Mouse (Mus musculus): ENCODE data around the gene Eif2ak1. TPM values are rescaled to one million over a fixed set of nuclear protein-coding genes. Genes with fewer than 3 reads are reported as not detected.
A peak's percentile ranks its signal among the peaks of the same experiment; 100 is the strongest.

Eif2ak1 gene
- polyA plus RNA-seq, 1 experiment from 2014 or later, result 48.4 TPM

DNA sequence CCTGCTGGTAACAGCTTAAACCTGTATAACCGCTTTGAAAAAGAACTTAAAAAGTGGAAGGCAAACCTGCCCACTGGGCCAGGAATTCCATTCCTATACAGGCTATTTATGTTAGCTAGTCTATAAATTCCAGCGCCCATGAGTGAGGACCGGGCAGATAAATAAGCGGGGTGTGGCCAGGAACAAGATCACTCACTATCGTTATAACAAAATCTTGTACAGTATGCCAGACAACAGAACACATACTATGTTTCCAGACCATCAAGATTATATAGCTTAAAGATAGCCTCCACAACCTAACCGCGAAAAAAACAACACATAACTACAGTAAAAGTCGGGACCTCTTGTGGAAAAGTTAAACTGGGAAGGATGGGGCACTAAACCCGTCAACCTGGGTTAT, 91.3 kb downstream of the Eif2ak1 start:
- H3K36me3 ChIP-seq, result peaks cover 51% of the 10 kb centered on the region
- 3% methylated on average over 9 of the region's 9 CpGs for WGBS
- DNase-seq (ENCODE audit: low spot score), result no peak
- no peaks in the 10 kb centered on the region for H3K9me3 ChIP-seq
- H3K27ac ChIP-seq, result peak overlapping the region; percentile 83
- no peaks in the 10 kb centered on the region for H3K27me3 ChIP-seq (ENCODE audit: insufficient read depth, poor library complexity, severe bottlenecking)
- peaks cover 26% of the 10 kb centered on the region for H3K4me1 ChIP-seq (replicated peaks)
- H3K4me3 ChIP-seq, result peak overlapping the region; percentile 80

GRCm38 (mm10) chr5:143909417-143910400, 92.1 kb downstream of the Eif2ak1 start, which contains the start of the genes Aimp2 and Pms2:
Gene Aimp2 (minus strand): TSS chr5:143909847.
Gene Pms2 (plus strand): TSS chr5:143909964.
- DNase-seq (ENCODE audit: low spot score), result peak; percentile 97
- under 1% methylated on average over 70 of the region's 70 CpGs for WGBS
- Histone ChIP-seq H3K4me3 (peak within 1 kb of the TSS; percentile 80), H3K9me3 (no peaks in the 10 kb centered on the region), H3K36me3 (peaks cover 48% of the 10 kb centered on the region), H3K4me1 (replicated peaks) (peaks cover 26% of the 10 kb centered on the region), H3K27ac (peak within 1 kb of the TSS; percentile 83), H3K27me3 (ENCODE audit: insufficient read depth, poor library complexity, severe bottlenecking) (no peaks in the 10 kb centered on the region)

GRCm38 (mm10) chr5:143916221-143916620, 98.6 kb downstream of the Eif2ak1 start:
- DNase-seq (ENCODE audit: low spot score), result no peak
- no peaks in the 10 kb centered on the region for H3K9me3 ChIP-seq
- no peak overlapping the region for H3K27ac ChIP-seq
- H3K27me3 ChIP-seq (ENCODE audit: insufficient read depth, poor library complexity, severe bottlenecking), result no peaks in the 10 kb centered on the region
- no peaks in the 10 kb centered on the region for H3K4me1 ChIP-seq (replicated peaks)
- H3K36me3 ChIP-seq, result peaks cover 79% of the 10 kb centered on the region
- WGBS, result 92% methylated on average over 9 of the region's 9 CpGs
- H3K4me3 ChIP-seq, result no peak overlapping the region

GRCm38 (mm10) chr5:143917418-143917817, 99.8 kb downstream of the Eif2ak1 start:
- H3K36me3 ChIP-seq, result peaks cover 91% of the 10 kb centered on the region

GRCm38 (mm10) chr5:143918120-143918519, 100.5 kb downstream of the Eif2ak1 start:
- Histone ChIP-seq H3K36me3 (peaks cover 96% of the 10 kb centered on the region), H3K27ac (no peak overlapping the region), H3K27me3 (ENCODE audit: insufficient read depth, poor library complexity, severe bottlenecking) (no peaks in the 10 kb centered on the region), H3K4me3 (no peak overlapping the region), H3K4me1 (replicated peaks) (no peaks in the 10 kb centered on the region), H3K9me3 (no peaks in the 10 kb centered on the region)
- no peak for DNase-seq (ENCODE audit: low spot score)
- 92% methylated on average over 3 of the region's 3 CpGs for WGBS

More at GRCm38 (mm10) chr5:143917418-143917817, 99.8 kb downstream of the Eif2ak1 start:
- Histone ChIP-seq H3K4me1 (replicated peaks) (no peaks in the 10 kb centered on the region), H3K27ac (no peak overlapping the region), H3K9me3 (no peaks in the 10 kb centered on the region), H3K4me3 (no peak overlapping the region), H3K27me3 (ENCODE audit: insufficient read depth, poor library complexity, severe bottlenecking) (no peaks in the 10 kb centered on the region)
- DNase-seq (ENCODE audit: low spot score), result peak; percentile 22
- WGBS, result 59% methylated on average over 5 of the region's 5 CpGs

- no peak for DNase-seq (ENCODE audit: low spot score)
- peaks cover 99% of the 10 kb centered on the region for H3K36me3 ChIP-seq
These were observed 107.3 kb downstream of the Eif2ak1 start for GRCm38 (mm10) chr5:143924781-143925452.

DNA sequence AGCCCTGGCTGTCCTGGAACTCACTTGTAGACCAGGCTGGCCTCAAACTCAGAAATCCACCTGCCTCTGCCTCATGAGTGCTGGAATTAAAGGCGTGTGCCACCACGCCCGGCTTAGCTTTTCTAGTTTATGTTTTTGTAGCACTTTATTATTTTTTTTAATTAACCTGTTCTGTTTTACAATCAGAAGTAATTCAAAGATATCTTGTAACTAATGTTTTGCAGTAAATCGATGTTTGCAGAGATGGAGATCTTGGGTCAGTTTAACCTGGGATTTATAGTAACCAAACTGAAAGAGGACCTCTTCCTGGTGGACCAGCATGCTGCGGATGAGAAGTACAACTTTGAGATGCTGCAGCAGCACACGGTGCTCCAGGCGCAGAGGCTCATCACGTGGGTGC, 110.3 kb downstream of the Eif2ak1 start, which contains the start of gene Gm42421:
TSS of gene Gm42421 (plus strand) at position 301 of the 400 bp plus-strand sequence.
- Histone ChIP-seq H3K4me1 (replicated peaks) (peaks cover 7% of the 10 kb centered on the region), H3K27me3 (ENCODE audit: insufficient read depth, poor library complexity, severe bottlenecking) (no peaks in the 10 kb centered on the region), H3K4me3 (no peak within 1 kb of the TSS), H3K27ac (no peak within 1 kb of the TSS), H3K36me3 (peaks cover 94% of the 10 kb centered on the region), H3K9me3 (no peaks in the 10 kb centered on the region)
- DNase-seq (ENCODE audit: low spot score), result no peak
- WGBS, result 95% methylated on average over 8 of the region's 8 CpGs

More at GRCm38 (mm10) chr5:143924781-143925452, 107.3 kb downstream of the Eif2ak1 start:
- 90% methylated on average over 6 of the region's 6 CpGs for WGBS
- H3K4me3 ChIP-seq, result no peak overlapping the region
- H3K4me1 ChIP-seq (replicated peaks), result no peaks in the 10 kb centered on the region
- H3K9me3 ChIP-seq, result no peaks in the 10 kb centered on the region
- no peaks in the 10 kb centered on the region for H3K27me3 ChIP-seq (ENCODE audit: insufficient read depth, poor library complexity, severe bottlenecking)
- H3K27ac ChIP-seq, result no peak overlapping the region

DNA sequence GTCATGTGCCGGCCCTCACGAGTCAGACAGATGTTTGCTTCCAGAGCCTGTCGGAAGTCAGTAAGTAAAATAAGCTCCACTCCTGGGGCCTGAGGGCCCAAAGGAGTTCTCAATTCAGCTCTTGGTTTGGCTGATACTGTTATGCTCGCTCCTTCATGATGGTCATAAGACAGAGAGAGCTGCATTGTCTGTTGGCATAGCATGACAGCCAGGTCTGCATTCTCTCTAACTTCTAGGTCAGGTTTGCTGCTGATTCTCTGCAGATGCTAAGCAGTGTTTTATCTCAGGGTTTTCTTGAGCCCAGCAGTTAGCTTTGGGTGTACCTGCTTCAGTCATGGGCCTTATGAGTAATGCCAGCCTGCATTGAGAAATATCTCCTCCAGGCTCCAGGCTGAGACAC, 111.7 kb downstream of the Eif2ak1 start:
- Histone ChIP-seq H3K27ac (no peak overlapping the region), H3K4me3 (no peak overlapping the region), H3K36me3 (peaks cover 83% of the 10 kb centered on the region), H3K27me3 (ENCODE audit: insufficient read depth, poor library complexity, severe bottlenecking) (no peaks in the 10 kb centered on the region), H3K4me1 (replicated peaks) (peaks cover 11% of the 10 kb centered on the region), H3K9me3 (no peaks in the 10 kb centered on the region)
- DNase-seq (ENCODE audit: low spot score), result no peak
- 91% methylated on average over 4 of the region's 4 CpGs for WGBS

DNA sequence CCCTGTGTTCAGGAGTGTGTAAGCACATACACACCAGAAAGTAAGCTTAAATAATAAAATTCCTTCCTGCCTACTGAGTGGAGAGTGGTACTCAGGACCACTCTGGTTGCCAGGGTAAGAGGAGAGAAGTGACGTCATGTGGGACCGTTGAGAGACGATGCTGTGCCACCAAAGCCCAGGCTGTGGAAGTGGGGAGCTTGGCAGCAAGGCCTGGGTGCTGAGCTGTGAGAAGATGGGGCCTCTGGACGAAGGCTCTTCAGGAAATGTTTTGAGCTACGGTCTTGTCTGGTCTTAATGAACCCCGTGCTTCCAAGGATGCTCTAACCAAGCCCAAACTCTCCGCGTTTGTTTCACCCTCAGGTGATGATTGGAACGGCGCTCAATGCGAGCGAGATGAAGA, 113.1 kb downstream of the Eif2ak1 start:
- Histone ChIP-seq H3K9me3 (no peaks in the 10 kb centered on the region), H3K4me1 (replicated peaks) (peaks cover 11% of the 10 kb centered on the region), H3K36me3 (peaks cover 69% of the 10 kb centered on the region), H3K4me3 (no peak overlapping the region), H3K27me3 (ENCODE audit: insufficient read depth, poor library complexity, severe bottlenecking) (no peaks in the 10 kb centered on the region), H3K27ac (no peak overlapping the region)
- DNase-seq (ENCODE audit: low spot score), result no peak
- 94% methylated on average over 12 of the region's 12 CpGs for WGBS

GRCm38 (mm10) chr5:143931863-143932580, 114.4 kb downstream of the Eif2ak1 start:
- no peak for DNase-seq (ENCODE audit: low spot score)
- H3K4me1 ChIP-seq (replicated peaks), result peaks cover 11% of the 10 kb centered on the region
- H3K27ac ChIP-seq, result no peak overlapping the region
- H3K4me3 ChIP-seq, result no peak overlapping the region
- H3K36me3 ChIP-seq, result peaks cover 55% of the 10 kb centered on the region
- WGBS, result 91% methylated on average over 6 of the region's 6 CpGs
- H3K27me3 ChIP-seq (ENCODE audit: insufficient read depth, poor library complexity, severe bottlenecking), result no peaks in the 10 kb centered on the region
- no peaks in the 10 kb centered on the region for H3K9me3 ChIP-seq

DNA sequence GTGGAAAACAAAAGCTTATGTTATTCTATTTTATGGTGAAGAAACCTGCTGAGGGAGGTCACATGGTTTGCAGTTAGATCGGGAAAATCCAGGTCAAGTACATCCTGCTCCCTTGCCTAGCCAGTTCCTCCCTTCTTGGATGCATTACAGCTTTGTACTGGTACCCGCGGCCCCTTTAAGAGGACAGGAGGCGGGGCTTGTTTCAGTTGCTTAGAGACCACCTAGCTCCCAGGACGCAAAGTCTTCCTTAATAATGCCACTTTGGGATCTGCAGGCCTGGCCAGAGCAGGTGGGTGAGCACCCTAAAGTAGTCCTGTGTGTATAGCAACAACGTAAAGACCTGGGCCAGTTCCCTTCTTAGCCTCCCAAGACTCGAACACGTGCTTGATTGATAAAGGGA, 115.2 kb downstream of the Eif2ak1 start, which contains the start of gene Rsph10b:
TSS of gene Rsph10b (plus strand) at position 205 of the 400 bp plus-strand sequence.
- Histone ChIP-seq H3K4me3 (peak within 1 kb of the TSS; percentile 20; the same call in 1 of the 2 replicates), H3K27ac (no peak within 1 kb of the TSS), H3K9me3 (no peaks in the 10 kb centered on the region), H3K4me1 (replicated peaks) (peaks cover 11% of the 10 kb centered on the region), H3K27me3 (ENCODE audit: insufficient read depth, poor library complexity, severe bottlenecking) (no peaks in the 10 kb centered on the region), H3K36me3 (peaks cover 47% of the 10 kb centered on the region)
- DNase-seq (ENCODE audit: low spot score), result peak; percentile 8
- 18% methylated on average over 8 of the region's 8 CpGs for WGBS

GRCm38 (mm10) chr5:143933414-143933813, 115.8 kb downstream of the Eif2ak1 start:
- peaks cover 41% of the 10 kb centered on the region for H3K36me3 ChIP-seq
- H3K27me3 ChIP-seq (ENCODE audit: insufficient read depth, poor library complexity, severe bottlenecking), result no peaks in the 10 kb centered on the region
- DNase-seq (ENCODE audit: low spot score), result no peak
- no peak overlapping the region for H3K4me3 ChIP-seq
- H3K4me1 ChIP-seq (replicated peaks), result peaks cover 11% of the 10 kb centered on the region
- H3K27ac ChIP-seq, result no peak overlapping the region
- H3K9me3 ChIP-seq, result no peaks in the 10 kb centered on the region
- 88% methylated on average over 11 of the region's 11 CpGs for WGBS

Measured in hindbrain, embryonic 10.5 days (tissue).